Mouse (Mus musculus) embryonic facial prominence, embryonic 13.5 days (tissue): ENCODE data around the gene Dnaja4. TPM values are rescaled to one million over a fixed set of nuclear protein-coding genes. Genes with fewer than 3 reads are reported as not detected.

Experiments
- ATAC-seq: fragments of 200-750 bp; cut with Nextera tagmentation; 2 replicates; pipeline ENCODE4 v1.8.0; 2017; ENCODE audit warnings: low read depth; ENCODE audit not compliant: insufficient number of reproducible peaks, insufficient read depth, low FRiP score, low TSS enrichment
- H3K27ac ChIP-seq: fragments of 300-500 bp; sonication (generic); 2 replicates; pipeline ENCODE4 v1.5.1; 2015; ENCODE audit warnings: moderate library complexity, mild to moderate bottlenecking, inconsistent platforms
- H3K27me3 ChIP-seq: fragments of 300-500 bp; sonication (generic); 2 replicates; pipeline ENCODE4 v1.6.1; 2015; ENCODE audit warnings: mild to moderate bottlenecking, inconsistent platforms
- H3K36me3 ChIP-seq: fragments of 300-500 bp; sonication (generic); 2 replicates; pipeline ENCODE4 v1.6.1; 2015; ENCODE audit warnings: mild to moderate bottlenecking, inconsistent platforms
- H3K4me1 ChIP-seq: fragments of 300-500 bp; sonication (generic); 2 replicates; pipeline ENCODE4 v1.6.1; 2015; ENCODE audit warnings: inconsistent platforms
- H3K4me2 ChIP-seq: fragments of 300-500 bp; sonication (generic); 2 replicates; pipeline ENCODE4 v1.6.1; 2015; ENCODE audit warnings: moderate library complexity, mild to moderate bottlenecking, inconsistent platforms
- H3K4me3 ChIP-seq: fragments of 300-500 bp; sonication (generic); 2 replicates; pipeline ENCODE4 v1.5.1; 2015; ENCODE audit warnings: mild to moderate bottlenecking, inconsistent platforms
- H3K9ac ChIP-seq: fragments of 300-500 bp; sonication (generic); 2 replicates; pipeline ENCODE4 v1.6.1; 2015; ENCODE audit warnings: mild to moderate bottlenecking, inconsistent platforms
- H3K9me3 ChIP-seq: fragments of 300-500 bp; sonication (generic); 2 replicates; pipeline ENCODE4 v1.6.1; 2016; ENCODE audit warnings: inconsistent platforms
- WGBS: fragments of 180-500 bp; shearing (Covaris S2); methylation state at CpG from one replicate; pipeline ENCODE4 v1.1.7; 2015; ENCODE audit warnings: mixed read lengths; 5-methylcytosine and 5-hydroxymethylcytosine counted together
- microRNA-seq: library from miRNA; unstranded; fragments of <30 nt; microRNA quantifications from one replicate; pipeline ENCODE4, GENCODE M21; 2016
- polyA plus RNA-seq: library from polyadenylated mRNA; unstranded; fragments of >200 nt; fragmentation: Nextera tagmentation; extraction: Ambion mirVana; gene quantifications from 2 replicates; pipeline ENCODE4 v1.2.1, GENCODE M21; 2015

Gene Dnaja4
- polyA plus RNA-seq, 1 experiment from 2014 or later: 7.3 TPM

GRCm38 (mm10) chr9:54752944-54753295 is 54.2 kb downstream of the Dnaja4 start:
- H3K9ac ChIP-seq: 0 out of 2 replicates have a peak overlapping the region, but pooled peaks have one; percentile 7
- H3K4me1 ChIP-seq: peaks cover 7% of the 10 kb centered on the region
- no peaks in the 10 kb centered on the region for H3K36me3 ChIP-seq
- H3K27ac ChIP-seq: no peak overlapping the region
- 0 out of 2 replicates have a peak, but pooled peaks cover 4% of the 10 kb centered on the region for H3K27me3 ChIP-seq
- H3K4me2 ChIP-seq: no peak overlapping the region
- ATAC-seq: no peak
- H3K9me3 ChIP-seq: no peaks in the 10 kb centered on the region
- no peak overlapping the region for H3K4me3 ChIP-seq
- 52% methylated on average over 11 of the region's 11 CpGs for WGBS

DNA sequence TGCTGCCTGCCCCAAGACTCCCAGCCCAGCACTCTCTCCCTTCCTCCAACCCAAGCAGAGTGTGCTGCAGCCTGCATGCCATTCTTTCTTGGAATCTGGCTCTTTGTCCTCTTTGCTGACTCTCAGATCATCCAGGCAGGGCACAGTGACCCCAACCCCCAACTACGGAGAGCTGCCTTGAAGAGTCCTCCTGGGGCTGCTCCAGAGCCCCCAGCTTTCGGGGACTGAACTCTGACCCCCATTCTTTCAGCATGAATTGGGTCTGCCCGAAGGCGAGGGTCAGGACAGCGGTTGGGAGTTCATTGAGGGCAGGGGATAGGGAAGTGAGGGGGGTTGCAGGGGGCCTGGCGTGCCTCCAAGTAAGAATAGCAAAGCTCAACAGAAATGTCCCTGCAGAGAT is 60.9 kb downstream of the Dnaja4 start:
- Histone ChIP-seq H3K4me1 (peaks cover 21% of the 10 kb centered on the region), H3K9ac (0 out of 2 replicates have a peak overlapping the region, but pooled peaks have one; percentile 16), H3K36me3 (no peaks in the 10 kb centered on the region), H3K27ac (no peak overlapping the region), H3K9me3 (no peaks in the 10 kb centered on the region), H3K4me3 (no peak overlapping the region), H3K4me2 (no peak overlapping the region), H3K27me3 (peaks cover 15% of the 10 kb centered on the region)
- no peak for ATAC-seq
- WGBS: 21% methylated on average over 6 of the region's 6 CpGs

DNA sequence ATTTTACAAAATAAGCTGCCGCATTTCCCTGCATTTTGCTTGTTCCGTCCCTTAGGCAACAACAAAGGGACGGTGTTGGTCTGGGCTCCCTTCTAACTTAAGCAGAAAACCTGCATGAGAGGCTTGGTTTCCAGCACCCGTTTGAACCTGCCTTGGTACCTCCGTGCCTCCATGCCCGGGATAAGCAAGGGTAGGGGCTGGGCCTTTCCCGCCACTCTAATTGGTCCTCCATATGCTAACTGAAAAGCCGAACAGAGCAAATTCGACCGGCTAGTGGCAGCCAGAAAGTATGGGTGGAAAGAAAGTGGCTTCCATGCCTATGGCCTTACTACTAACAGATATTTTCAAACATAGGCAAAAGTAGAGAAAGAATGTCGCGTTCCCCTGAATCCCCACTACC is 65.4 kb downstream of the Dnaja4 start:
- peak overlapping the region; percentile 53; the same call in 1 of the 2 replicates for H3K27ac ChIP-seq
- 16% methylated on average over 12 of the region's 12 CpGs for WGBS
- H3K27me3 ChIP-seq: peaks cover 26% of the 10 kb centered on the region
- H3K4me1 ChIP-seq: peaks cover 51% of the 10 kb centered on the region
- ATAC-seq: no peak
- H3K4me3 ChIP-seq: peak overlapping the region; percentile 59
- peak overlapping the region; percentile 94 for H3K4me2 ChIP-seq
- no peaks in the 10 kb centered on the region for H3K9me3 ChIP-seq
- peak overlapping the region; percentile 75 for H3K9ac ChIP-seq
- peaks cover 7% of the 10 kb centered on the region; the same call in 1 of the 2 replicates for H3K36me3 ChIP-seq

- peaks cover 26% of the 10 kb centered on the region for H3K27me3 ChIP-seq
- peak within 1 kb of the TSS; percentile 94 for H3K4me2 ChIP-seq
- H3K27ac ChIP-seq: peak within 1 kb of the TSS; percentile 53; the same call in 1 of the 2 replicates
- under 1% methylated on average over 44 of the region's 45 CpGs for WGBS
- H3K36me3 ChIP-seq: peaks cover 7% of the 10 kb centered on the region; the same call in 1 of the 2 replicates
- peak within 1 kb of the TSS; percentile 59 for H3K4me3 ChIP-seq
- peak; percentile 82 for ATAC-seq
- peaks cover 51% of the 10 kb centered on the region for H3K4me1 ChIP-seq
- peak within 1 kb of the TSS; percentile 75 for H3K9ac ChIP-seq
- H3K9me3 ChIP-seq: no peaks in the 10 kb centered on the region
Observed at GRCm38 (mm10) chr9:54764561-54765217, 66.0 kb downstream of the Dnaja4 start, which contains the start of gene Crabp1. Gene Crabp1, plus strand, starts transcription at chr9:54764748.

DNA sequence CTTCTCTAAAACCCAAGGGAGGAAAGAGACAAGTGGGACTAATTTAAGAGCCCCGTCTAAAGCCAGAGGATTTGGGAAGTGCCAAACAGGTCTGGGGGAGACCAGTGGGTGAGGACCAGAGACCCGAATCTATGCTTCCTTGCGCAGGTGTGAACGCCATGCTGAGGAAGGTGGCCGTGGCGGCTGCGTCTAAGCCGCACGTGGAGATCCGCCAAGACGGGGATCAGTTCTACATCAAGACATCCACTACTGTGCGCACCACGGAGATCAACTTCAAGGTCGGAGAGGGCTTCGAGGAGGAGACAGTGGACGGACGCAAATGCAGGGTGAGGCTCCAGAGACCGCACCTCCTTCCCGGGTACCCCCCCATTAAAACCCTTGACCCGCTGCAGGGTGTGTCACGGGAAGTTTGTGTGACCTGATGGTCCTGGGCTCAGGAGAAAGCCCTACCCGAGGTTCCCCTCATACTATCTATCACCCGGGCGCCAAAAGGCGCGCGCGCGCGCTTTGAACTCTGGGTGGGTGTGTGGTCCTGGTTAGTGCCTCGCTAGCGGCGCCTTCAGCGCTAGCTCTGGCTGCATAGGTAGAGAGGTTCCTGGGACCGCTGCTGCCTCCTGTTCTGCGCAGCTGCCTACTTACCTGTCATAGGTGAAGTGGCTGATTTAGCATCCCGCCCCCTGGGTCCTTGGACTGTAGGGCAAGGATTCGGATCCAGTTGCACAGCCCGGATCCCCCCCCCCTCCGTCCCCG is 66.8 kb downstream of the Dnaja4 start:
- peaks cover 56% of the 10 kb centered on the region for H3K4me1 ChIP-seq
- no peak for ATAC-seq
- peak overlapping the region; percentile 75 for H3K9ac ChIP-seq
- H3K4me2 ChIP-seq: peak overlapping the region; percentile 94
- WGBS: under 1% methylated on average over 41 of the region's 41 CpGs
- no peaks in the 10 kb centered on the region for H3K9me3 ChIP-seq
- peaks cover 26% of the 10 kb centered on the region for H3K27me3 ChIP-seq
- peak overlapping the region; percentile 59 for H3K4me3 ChIP-seq
- peaks cover 7% of the 10 kb centered on the region; the same call in 1 of the 2 replicates for H3K36me3 ChIP-seq
- no peak overlapping the region for H3K27ac ChIP-seq

Small RNAs within 50 kb of the gene (microRNA-seq; reads per million reads assigned to microRNA genes)
- gene Mir5710: not detected

Other genes starting within 250 kb of the Dnaja4 start
- 6.5 and 9.3 TPM in 2 replicates for gene Dmxl2, start 197.2 kb upstream of the Dnaja4 start, polyA plus RNA-seq
- not detected in 2 replicates for gene Sh2d7, start 159.9 kb upstream of the Dnaja4 start, polyA plus RNA-seq
- gene Cib2, start 138.7 kb upstream of the Dnaja4 start, polyA plus RNA-seq: 36.0 and 36.4 TPM in 2 replicates
- gene Idh3a, start 112.5 kb upstream of the Dnaja4 start, polyA plus RNA-seq: 103 and 110 TPM in 2 replicates
- 1.4 and 1.6 TPM in 2 replicates for gene Acsbg1, start 37.0 kb upstream of the Dnaja4 start, polyA plus RNA-seq
- gene Wdr61, start 35.6 kb downstream of the Dnaja4 start, polyA plus RNA-seq: 156 and 167 TPM in 2 replicates
- 743 and 842 TPM in 2 replicates for gene Crabp1, start 65.9 kb downstream of the Dnaja4 start, polyA plus RNA-seq
- 37.0 and 39.9 TPM in 2 replicates for gene Ireb2, start 164.9 kb downstream of the Dnaja4 start, polyA plus RNA-seq
- 6.6 and 6.8 TPM in 2 replicates for gene Hykk, start 218.4 kb downstream of the Dnaja4 start, polyA plus RNA-seq